In genomic region chr6:38949683-38950161, GRCm38 (mm10) we compare ENCODE assay signal across 10 mouse cellular contexts.
A peak's percentile ranks its signal among the peaks of the same experiment; 100 is the strongest.
DNase-seq lines count a peak whose midpoint lies in the region; ATAC-seq and TF ChIP-seq lines count a peak whose summit lies in the region.
"Had no signal": no experiment of that assay in that cellular context is flagged by ENCODE, and none has a peak within 500 bp of the region (broad histone marks: within the 10 kb centered on the region; RNA-seq: fewer than 3 reads in every experiment).

No protein-coding gene starts in this region.

- no peak for TF ChIP-seq EP300 in stomach, postnatal 0 days (optimal IDR thresholded peaks at IDR 0.05)

- H3K9me3 ChIP-seq in heart, embryonic 10.5 days, result no peaks in the 10 kb centered on the region
- H3K9me3 ChIP-seq in stomach, postnatal 0 days (ENCODE audit: control insufficient read depth, low read length), result no peaks in the 10 kb centered on the region
- H3K9me3 ChIP-seq: neural tube, embryonic 13.5 days had no signal

- H3K4me2 ChIP-seq in stomach, postnatal 0 days (replicated peaks; ENCODE audit: low read depth), result no peak overlapping the region
- H3K4me2 ChIP-seq: neural tube, embryonic 13.5 days had no signal

- ATAC-seq in stomach, postnatal 0 days (ENCODE audit: low FRiP score, low TSS enrichment), result no peak; the same call in 1 of the 2 replicates

- no peak; the same call in 1 of the 2 replicates for TF ChIP-seq CTCF in stomach, postnatal 0 days (IDR thresholded peaks at IDR 0.05; ENCODE audit: low read depth)

- no peaks in the 10 kb centered on the region for H3K36me3 ChIP-seq in heart, embryonic 10.5 days
- no peaks in the 10 kb centered on the region for H3K36me3 ChIP-seq in stomach, postnatal 0 days (ENCODE audit: control insufficient read depth, insufficient read depth, low read length)
- H3K36me3 ChIP-seq: neural tube, embryonic 13.5 days had no signal

- H3K4me3 ChIP-seq in heart, embryonic 10.5 days, result no peak overlapping the region
- H3K4me3 ChIP-seq in stomach, postnatal 0 days (ENCODE audit: low read depth, low read length), result no peak overlapping the region
- H3K4me3 ChIP-seq: layer of hippocampus, adult 2 months; neural tube, embryonic 13.5 days had no signal

- no peak overlapping the region for H3K9ac ChIP-seq in stomach, postnatal 0 days (ENCODE audit: low read length)
- H3K9ac ChIP-seq: neural tube, embryonic 13.5 days had no signal

- peaks cover 23% of the 10 kb centered on the region for H3K4me1 ChIP-seq in heart, embryonic 10.5 days
- H3K4me1 ChIP-seq in stomach, postnatal 0 days (replicated peaks; ENCODE audit: control insufficient read depth, insufficient read depth), result peaks cover 2% of the 10 kb centered on the region; the same call in 1 of the 2 replicates
- H3K4me1 ChIP-seq: neural tube, embryonic 13.5 days had no signal

- peak; percentile 16 for DNase-seq in embryo, embryonic 10 days (ENCODE audit: low spot score)
- no peak for DNase-seq in embryo, embryonic 11 days
- DNase-seq in heart, embryonic 10.5 days (ENCODE audit: low spot score), result no peak
- DNase-seq in kidney, postnatal 10 days, result peak; percentile 61
- peak; percentile 65 for DNase-seq in lung, postnatal 36 days
- DNase-seq in thymus, postnatal 36 days, result no peak
- no peak for DNase-seq in urinary bladder, adult 2 months (ENCODE audit: low spot score)
- no peak for DNase-seq in stomach, postnatal 0 days (ENCODE audit: low spot score)

- H3K27ac ChIP-seq in heart, embryonic 10.5 days, result peak overlapping the region; percentile 88
- H3K27ac ChIP-seq in stomach, postnatal 0 days (replicated peaks), result no peak overlapping the region
- H3K27ac ChIP-seq: layer of hippocampus, adult 2 months; neural tube, embryonic 13.5 days had no signal

- WGBS in heart, embryonic 10.5 days, result 16% methylated on average over 5 of the region's 5 CpGs
- 65% methylated on average over 5 of the region's 5 CpGs for WGBS in stomach, postnatal 0 days

- no peaks in the 10 kb centered on the region for H3K27me3 ChIP-seq in heart, embryonic 10.5 days (ENCODE audit: insufficient read depth, poor library complexity, severe bottlenecking)
- H3K27me3 ChIP-seq in stomach, postnatal 0 days (ENCODE audit: control insufficient read depth, insufficient read depth, low read length), result no peaks in the 10 kb centered on the region
- H3K27me3 ChIP-seq: neural tube, embryonic 13.5 days had no signal

Comparison
In these comparisons a context has a peak if more than half of its experiments do, and no peak if none do; other contexts are left out.
1. DNase-seq: peak in embryo, embryonic 10 days (single experiment), kidney, postnatal 10 days (single experiment) and lung, postnatal 36 days (single experiment); none in embryo, embryonic 11 days (single experiment), heart, embryonic 10.5 days (single experiment), thymus, postnatal 36 days (0 of 2), urinary bladder, adult 2 months (single experiment) and stomach, postnatal 0 days (single experiment).